Mouse (Mus musculus) small intestine, adult 2 months (tissue): Measurements from ENCODE around the gene Tmem52. TPM values are rescaled to one million over a fixed set of nuclear protein-coding genes. Genes with fewer than 3 reads are reported as not detected.
"Not testable (repeated sequence)": the region's sequence is repeated elsewhere in the genome, so short reads cannot be mapped to it uniquely, and the experiment has no call there.

Source experiments
- H3K27ac ChIP-seq: fragments of 200-500 bp; 2 replicates; pipeline ENCODE4 v1.5.1; 2012; ENCODE audit warnings: low read depth, low read length, control low read depth, inconsistent platforms; ENCODE audit not compliant: insufficient read depth
- H3K27me3 ChIP-seq: fragments of 200-500 bp; 2 replicates; pipeline ENCODE4 v1.6.1; 2012; ENCODE audit warnings: mild to moderate bottlenecking, moderate library complexity, low read length, inconsistent platforms; ENCODE audit not compliant: control insufficient read depth, insufficient read depth
- H3K36me3 ChIP-seq: fragments of 200-500 bp; 2 replicates; pipeline ENCODE4 v1.6.1; 2012; ENCODE audit warnings: mild to moderate bottlenecking, low read length, control low read depth, inconsistent platforms; ENCODE audit not compliant: control insufficient read depth, insufficient read depth
- H3K4me1 ChIP-seq: fragments of 200-500 bp; 2 replicates; pipeline ENCODE4 v1.6.1; 2012; ENCODE audit warnings: low read length, inconsistent platforms, mixed read lengths; ENCODE audit not compliant: control insufficient read depth, insufficient read depth, insufficient read length
- H3K4me3 ChIP-seq: fragments of 200-500 bp; 2 replicates; pipeline ENCODE4 v1.5.1; 2012; ENCODE audit warnings: low read depth, mild to moderate bottlenecking, control low read depth, inconsistent platforms, low read length, moderate library complexity
- CTCF ChIP-seq: fragments of 200-500 bp; IDR thresholded peaks from 2 replicates; pipeline ENCODE4 v1.5.1; 2012; ENCODE audit warnings: low read depth, mild to moderate bottlenecking, control low read depth, inconsistent platforms, low read length, moderate library complexity, mixed read lengths; ENCODE audit not compliant: insufficient replicate concordance, insufficient read length; ENCODE audit errors: extremely low read depth
- POLR2A ChIP-seq: fragments of 200-500 bp; IDR thresholded peaks from 2 replicates; pipeline ENCODE4 v1.6.1; 2012; ENCODE audit warnings: low read depth, mild to moderate bottlenecking, control low read depth, inconsistent platforms, low read length, moderate library complexity
- WGBS: fragments of 180-500 bp; shearing (Covaris S2); methylation state at CpG from one replicate; pipeline ENCODE4 v1.1.7; 2018; 5-methylcytosine and 5-hydroxymethylcytosine counted together
- polyA plus RNA-seq: library from polyadenylated mRNA; depleted of rRNA; stranded (reverse); fragments of >200 nt; gene quantifications from 2 replicates; pipeline ENCODE4 v1.2.3, GENCODE M21; 2012; rRNA removed

The Tmem52 gene
- polyA plus RNA-seq: 0.69 and 2.1 TPM in 2 replicates

DNA sequence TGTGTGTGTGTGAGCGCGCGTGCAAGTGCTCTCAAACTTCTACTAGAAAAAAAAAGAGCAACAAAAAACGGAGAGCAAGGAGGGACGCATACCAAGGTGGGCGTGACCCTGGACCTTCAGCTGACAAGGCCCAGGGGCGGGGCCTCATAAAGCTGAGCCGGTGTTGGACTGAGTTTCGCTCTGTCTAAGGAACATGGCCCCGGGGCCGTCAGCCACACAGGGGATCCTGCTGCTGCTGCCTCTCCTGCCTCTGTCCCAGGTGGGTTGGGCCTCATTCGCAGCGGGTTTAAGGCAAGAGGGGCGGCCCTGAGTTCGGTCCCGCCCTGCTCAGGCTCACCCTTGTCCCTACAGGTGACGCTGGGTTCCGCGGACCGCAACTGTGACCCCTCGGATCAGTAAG lies at the start of gene Tmem52:
Gene Tmem52, plus strand, starts transcription at position 163 of the 400 bp plus-strand sequence.
- peaks cover 10% of the 10 kb centered on the region for H3K4me1 ChIP-seq
- TF ChIP-seq POLR2A (no peak), CTCF (no peak)
- no peaks in the 10 kb centered on the region for H3K27me3 ChIP-seq
- no peak within 1 kb of the TSS for H3K27ac ChIP-seq
- WGBS: 5% methylated on average over 21 of the region's 21 CpGs
- H3K36me3 ChIP-seq: no peaks in the 10 kb centered on the region
- H3K4me3 ChIP-seq: peak within 1 kb of the TSS; percentile 51

DNA sequence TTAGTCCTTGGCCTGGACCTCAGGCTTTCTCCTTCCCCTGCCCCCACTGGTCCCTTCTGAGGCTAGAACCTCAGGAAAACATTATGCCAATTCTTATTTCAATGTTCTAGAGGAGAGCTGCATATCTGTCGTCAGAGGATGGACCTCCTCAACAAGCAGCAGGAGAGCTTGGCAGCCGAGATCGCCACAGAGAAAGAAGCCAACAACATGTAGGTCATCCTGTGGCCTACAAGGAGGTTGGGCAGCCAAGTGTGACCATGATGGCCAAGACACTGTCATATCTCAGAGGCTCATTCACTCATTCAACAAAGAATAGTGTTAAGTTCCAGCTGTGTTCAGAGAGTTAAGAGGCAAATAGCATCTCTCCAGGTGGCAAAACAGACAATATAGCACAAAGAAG lies 48.8 kb upstream of the Tmem52 start:
- no peak overlapping the region for H3K27ac ChIP-seq
- H3K27me3 ChIP-seq: no peaks in the 10 kb centered on the region
- peaks cover 7% of the 10 kb centered on the region; the same call in 1 of the 2 replicates for H3K4me1 ChIP-seq
- no peak for TF ChIP-seq POLR2A
- TF ChIP-seq CTCF: no peak
- no peak overlapping the region for H3K4me3 ChIP-seq
- H3K36me3 ChIP-seq: no peaks in the 10 kb centered on the region
- 80% methylated on average over 3 of the region's 3 CpGs for WGBS

DNA sequence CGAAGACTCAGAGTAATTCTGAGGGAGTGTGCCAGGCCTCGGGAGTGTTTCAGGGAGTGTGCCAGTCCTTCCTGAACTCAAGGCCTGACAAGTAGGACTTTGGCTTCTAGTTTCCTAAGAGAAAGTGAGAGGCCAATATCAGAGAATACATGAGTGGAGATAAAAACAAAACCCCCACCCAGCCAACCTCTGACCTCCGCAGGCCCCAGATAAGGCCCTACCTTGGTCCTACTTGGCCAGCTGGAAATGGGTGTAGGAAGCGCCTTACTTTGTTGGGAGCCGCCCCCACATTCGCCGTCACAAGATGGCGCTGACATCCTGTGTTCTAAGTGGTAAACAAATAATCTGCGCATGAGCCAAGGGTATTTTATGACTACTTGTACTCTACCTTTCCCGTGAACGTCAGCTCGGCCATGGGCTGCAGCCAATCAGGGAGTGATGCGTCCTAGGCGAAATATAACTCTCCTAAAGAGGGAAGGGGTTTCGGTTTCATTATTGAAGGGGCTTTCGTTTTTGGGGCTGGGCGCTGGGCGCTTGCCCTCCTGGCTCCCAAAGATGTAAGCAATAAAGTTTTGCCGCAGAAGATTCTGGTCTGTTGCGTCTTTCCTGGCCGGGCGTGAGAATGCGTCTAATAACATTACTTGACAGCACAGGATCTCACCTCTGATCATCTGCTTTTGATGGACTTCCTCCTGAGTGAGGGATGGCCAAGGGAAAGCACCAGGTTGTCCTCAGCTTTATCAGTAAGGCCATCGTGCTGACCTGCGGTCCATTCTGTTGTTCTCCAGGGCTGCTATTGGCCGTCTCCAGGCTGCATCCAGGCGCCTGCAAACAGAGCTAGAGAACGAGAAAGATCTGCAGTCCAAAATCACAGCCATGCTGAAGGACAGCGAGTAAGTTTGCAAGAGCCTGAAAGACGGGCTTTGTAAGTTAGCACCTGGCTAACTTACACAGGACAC lies 47.2 kb upstream of the Tmem52 start:
- Histone ChIP-seq H3K4me3 (peak overlapping the region; percentile 42), H3K27ac (peak overlapping the region; percentile 88)
- WGBS: 52% methylated on average over 23 of the region's 30 CpGs

DNA sequence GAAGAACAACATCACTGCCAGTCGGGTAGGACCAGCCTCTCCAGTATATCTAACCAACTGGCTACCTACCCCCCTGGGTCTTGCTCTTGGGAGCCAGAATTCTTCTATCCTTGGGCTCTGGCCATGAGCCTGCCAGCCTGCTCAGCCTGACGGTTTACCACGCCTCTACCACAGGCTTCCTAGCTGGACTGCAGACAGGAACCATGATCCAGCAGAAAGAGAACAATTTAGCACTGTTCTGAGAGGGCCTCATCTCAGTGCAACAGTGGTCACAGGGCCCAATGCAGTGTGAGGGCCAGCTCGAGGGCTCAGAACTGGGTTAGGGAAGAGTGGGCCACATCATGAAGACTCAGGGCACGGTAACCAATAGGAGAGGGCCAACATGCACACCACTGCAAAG lies 44.9 kb upstream of the Tmem52 start:
- H3K36me3 ChIP-seq: no peaks in the 10 kb centered on the region
- H3K4me1 ChIP-seq: peaks cover 7% of the 10 kb centered on the region; the same call in 1 of the 2 replicates
- H3K4me3 ChIP-seq: no peak overlapping the region
- TF ChIP-seq POLR2A: no peak
- TF ChIP-seq CTCF: no peak
- 67% methylated on average over 5 of the region's 5 CpGs for WGBS
- H3K27ac ChIP-seq: no peak overlapping the region
- no peaks in the 10 kb centered on the region for H3K27me3 ChIP-seq

More for the DNA sequence above, 47.2 kb upstream of the Tmem52 start:
- H3K36me3 ChIP-seq, H3K4me1 ChIP-seq, H3K27me3 ChIP-seq: not testable (repeated sequence)

DNA sequence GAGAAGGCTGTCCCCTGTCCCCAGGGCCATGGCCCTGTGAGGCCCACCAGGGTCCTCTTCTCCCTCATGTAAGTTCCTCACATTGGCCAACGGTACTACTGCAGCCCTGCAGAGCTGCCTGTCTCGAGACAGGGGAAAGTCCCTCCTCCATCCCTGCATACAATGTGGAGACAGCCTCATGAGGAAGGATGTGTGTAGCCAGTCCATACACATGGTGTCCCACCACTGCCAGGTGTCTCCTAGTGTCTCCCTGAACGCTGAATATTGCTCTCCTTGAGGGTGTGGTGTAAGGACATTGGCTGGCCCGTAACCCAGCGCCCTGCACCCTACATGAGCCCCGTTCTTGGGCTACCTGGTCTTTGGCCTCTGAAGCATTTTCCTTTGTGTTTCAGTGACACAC lies 42.6 kb upstream of the Tmem52 start:
- H3K4me3 ChIP-seq: no peak overlapping the region
- WGBS: 70% methylated on average over 6 of the region's 6 CpGs
- no peaks in the 10 kb centered on the region for H3K27me3 ChIP-seq
- no peaks in the 10 kb centered on the region for H3K4me1 ChIP-seq
- no peak overlapping the region for H3K27ac ChIP-seq
- no peaks in the 10 kb centered on the region for H3K36me3 ChIP-seq
- no peak for TF ChIP-seq POLR2A
- TF ChIP-seq CTCF: no peak

DNA sequence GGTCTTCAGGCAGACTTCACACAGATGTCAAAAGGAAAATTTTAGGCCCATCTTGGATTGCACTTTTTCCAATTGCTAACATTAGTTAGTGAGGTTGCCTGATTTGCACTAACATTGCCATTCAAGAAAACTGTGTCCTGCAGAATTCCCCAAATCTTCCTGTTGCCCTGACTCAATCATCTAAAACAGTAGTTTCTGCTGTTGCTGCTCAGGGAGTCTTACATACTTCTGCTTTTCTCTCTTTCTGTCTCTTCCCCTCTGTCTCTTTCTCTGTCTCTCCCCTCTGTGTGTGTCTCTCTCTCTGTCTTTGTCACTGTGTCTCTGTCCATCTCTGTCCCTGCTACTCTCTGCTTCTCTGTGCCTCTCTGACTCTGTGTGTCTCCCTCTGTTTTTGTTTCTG lies 40.5 kb upstream of the Tmem52 start:
- H3K4me3 ChIP-seq: no peak overlapping the region
- H3K36me3 ChIP-seq: no peaks in the 10 kb centered on the region
- H3K27me3 ChIP-seq: no peaks in the 10 kb centered on the region
- no peaks in the 10 kb centered on the region for H3K4me1 ChIP-seq
- TF ChIP-seq CTCF (no peak), POLR2A (no peak)
- H3K27ac ChIP-seq: no peak overlapping the region

DNA sequence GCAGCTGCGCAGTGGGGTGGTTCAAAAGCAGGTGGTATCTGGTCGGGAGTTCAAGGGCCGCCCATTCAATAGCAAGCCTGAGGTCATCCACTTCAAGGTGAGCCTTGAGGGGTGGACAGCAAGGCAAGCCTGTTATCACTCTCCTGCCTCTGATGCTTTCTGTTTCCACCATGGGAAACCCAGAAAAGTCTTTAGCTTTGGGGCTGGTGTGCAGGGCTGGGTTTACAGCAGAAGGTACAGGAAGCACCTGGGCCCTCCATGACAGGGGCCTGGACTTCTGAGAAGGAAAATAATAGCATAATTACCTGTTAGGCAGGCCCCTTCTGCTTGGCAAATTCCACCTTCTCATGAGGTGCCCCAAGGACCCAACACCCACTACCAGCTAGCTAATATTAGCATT lies 39.7 kb upstream of the Tmem52 start:
- no peak overlapping the region for H3K4me3 ChIP-seq
- no peaks in the 10 kb centered on the region for H3K4me1 ChIP-seq
- WGBS: 83% methylated on average over 3 of the region's 3 CpGs
- TF ChIP-seq POLR2A (no peak), CTCF (no peak)
- H3K36me3 ChIP-seq: no peaks in the 10 kb centered on the region
- H3K27me3 ChIP-seq: no peaks in the 10 kb centered on the region
- no peak overlapping the region for H3K27ac ChIP-seq
